Mouse (Mus musculus) liver, embryonic 15.5 days (tissue): ENCODE measurements around the gene Cidec. TPM values are rescaled to one million over a fixed set of nuclear protein-coding genes. Genes with fewer than 3 reads are reported as not detected.
A peak's percentile ranks its signal among the peaks of the same experiment; 100 is the strongest.

Source experiments
- ATAC-seq: fragments of 200-750 bp; cut with Nextera tagmentation; 2 replicates; pipeline ENCODE4 v1.8.0; 2017; ENCODE audit warnings: moderate number of reproducible peaks, mild to moderate bottlenecking, moderate library complexity; ENCODE audit not compliant: insufficient read depth
- H3K27ac ChIP-seq: fragments of 300-500 bp; sonication (generic); replicated peaks from 2 replicates; pipeline ENCODE4 v1.5.1; 2015; ENCODE audit warnings: mild to moderate bottlenecking, inconsistent platforms
- H3K27me3 ChIP-seq: fragments of 300-500 bp; sonication (generic); 2 replicates; pipeline ENCODE4 v1.6.1; 2015; ENCODE audit warnings: mild to moderate bottlenecking, inconsistent platforms
- H3K36me3 ChIP-seq: fragments of 300-500 bp; sonication (generic); replicated peaks from 2 replicates; pipeline ENCODE4 v1.6.1; 2015; ENCODE audit warnings: moderate library complexity, mild to moderate bottlenecking, inconsistent platforms
- H3K4me1 ChIP-seq: fragments of 300-500 bp; sonication (generic); replicated peaks from 2 replicates; pipeline ENCODE4 v1.6.1; 2015; ENCODE audit warnings: inconsistent platforms
- H3K4me2 ChIP-seq: fragments of 300-500 bp; sonication (generic); 2 replicates; pipeline ENCODE4 v1.6.1; 2015; ENCODE audit warnings: moderate library complexity, mild to moderate bottlenecking, inconsistent platforms
- H3K4me3 ChIP-seq: fragments of 300-500 bp; sonication (generic); replicated peaks from 2 replicates; pipeline ENCODE4 v1.5.1; 2015; ENCODE audit warnings: mild to moderate bottlenecking, inconsistent platforms
- H3K9ac ChIP-seq: fragments of 300-500 bp; sonication (generic); 2 replicates; pipeline ENCODE4 v1.6.1; 2015; ENCODE audit warnings: moderate library complexity, mild to moderate bottlenecking, inconsistent platforms
- H3K9me3 ChIP-seq: fragments of 300-500 bp; sonication (generic); replicated peaks from 2 replicates; pipeline ENCODE4 v1.6.1; 2016; ENCODE audit warnings: inconsistent platforms
- WGBS: fragments of 180-500 bp; shearing (Covaris S2); methylation state at CpG from one replicate; pipeline ENCODE4 v1.1.7; 2015; ENCODE audit warnings: mixed read lengths; ENCODE audit not compliant: insufficient replicate concordance; 5-methylcytosine and 5-hydroxymethylcytosine counted together
- polyA plus RNA-seq: library from polyadenylated mRNA; unstranded; fragments of >200 nt; fragmentation: Nextera tagmentation; extraction: Ambion mirVana; gene quantifications from 2 replicates; pipeline ENCODE4 v1.2.1, GENCODE M21; 2015

Gene Cidec
- polyA plus RNA-seq, 1 experiment from 2014 or later = not detected

GRCm38 (mm10) chr6:113406683-113407082 is 28.9 kb downstream of the Cidec start:
- H3K9ac ChIP-seq = no peak overlapping the region
- no peaks in the 10 kb centered on the region for H3K27me3 ChIP-seq
- ATAC-seq = no peak
- H3K4me3 ChIP-seq = no peak overlapping the region
- 0 out of 2 replicates have a peak, but pooled peaks cover 7% of the 10 kb centered on the region for H3K4me1 ChIP-seq
- no peak overlapping the region for H3K4me2 ChIP-seq
- H3K9me3 ChIP-seq = no peaks in the 10 kb centered on the region
- no peaks in the 10 kb centered on the region for H3K36me3 ChIP-seq
- WGBS = 78% methylated on average over 9 of the region's 9 CpGs
- no peak overlapping the region for H3K27ac ChIP-seq

GRCm38 (mm10) chr6:113405483-113405882 is 30.1 kb downstream of the Cidec start:
- 0 out of 2 replicates have a peak, but pooled peaks cover 7% of the 10 kb centered on the region for H3K4me1 ChIP-seq
- H3K36me3 ChIP-seq = no peaks in the 10 kb centered on the region
- H3K9ac ChIP-seq = no peak overlapping the region
- no peaks in the 10 kb centered on the region for H3K27me3 ChIP-seq
- no peak for ATAC-seq
- no peaks in the 10 kb centered on the region for H3K9me3 ChIP-seq
- no peak overlapping the region for H3K4me3 ChIP-seq
- 65% methylated on average over 6 of the region's 6 CpGs for WGBS
- no peak overlapping the region for H3K27ac ChIP-seq
- no peak overlapping the region for H3K4me2 ChIP-seq

GRCm38 (mm10) chr6:113404649-113405448 is 30.7 kb downstream of the Cidec start:
- Histone ChIP-seq H3K36me3 (no peaks in the 10 kb centered on the region), H3K4me1 (0 out of 2 replicates have a peak, but pooled peaks cover 7% of the 10 kb centered on the region), H3K27ac (no peak overlapping the region), H3K27me3 (no peaks in the 10 kb centered on the region), H3K4me2 (no peak overlapping the region), H3K9me3 (no peaks in the 10 kb centered on the region), H3K4me3 (no peak overlapping the region), H3K9ac (no peak overlapping the region)
- ATAC-seq = no peak
- 66% methylated on average over 12 of the region's 12 CpGs for WGBS

GRCm38 (mm10) chr6:113402094-113402493 is 33.5 kb downstream of the Cidec start:
- H3K9ac ChIP-seq = no peak overlapping the region
- ATAC-seq = no peak
- H3K9me3 ChIP-seq = no peaks in the 10 kb centered on the region
- H3K27ac ChIP-seq = no peak overlapping the region
- H3K4me2 ChIP-seq = no peak overlapping the region
- no peak overlapping the region for H3K4me3 ChIP-seq
- no peaks in the 10 kb centered on the region for H3K36me3 ChIP-seq
- H3K4me1 ChIP-seq = 0 out of 2 replicates have a peak, but pooled peaks cover 7% of the 10 kb centered on the region
- 79% methylated on average over 13 of the region's 13 CpGs for WGBS
- H3K27me3 ChIP-seq = no peaks in the 10 kb centered on the region

- 70% methylated on average over 10 of the region's 10 CpGs for WGBS
- H3K36me3 ChIP-seq = peaks cover 11% of the 10 kb centered on the region; the same call in 1 of the 2 replicates
- H3K27ac ChIP-seq = no peak overlapping the region
- peaks cover 20% of the 10 kb centered on the region for H3K27me3 ChIP-seq
- no peak for ATAC-seq
- H3K9ac ChIP-seq = no peak overlapping the region
- H3K9me3 ChIP-seq = no peaks in the 10 kb centered on the region
- H3K4me2 ChIP-seq = no peak overlapping the region
- H3K4me1 ChIP-seq = peaks cover 14% of the 10 kb centered on the region
- no peak overlapping the region for H3K4me3 ChIP-seq
Observed at GRCm38 (mm10) chr6:113396270-113397030, 39.1 kb downstream of the Cidec start.

GRCm38 (mm10) chr6:113395501-113395900 is 40.1 kb downstream of the Cidec start:
- WGBS = 85% methylated on average over 6 of the region's 6 CpGs
- Histone ChIP-seq H3K9me3 (no peaks in the 10 kb centered on the region), H3K9ac (no peak overlapping the region), H3K4me1 (peaks cover 15% of the 10 kb centered on the region), H3K4me2 (no peak overlapping the region), H3K27ac (no peak overlapping the region), H3K36me3 (peaks cover 20% of the 10 kb centered on the region), H3K27me3 (peaks cover 22% of the 10 kb centered on the region), H3K4me3 (no peak overlapping the region)
- no peak for ATAC-seq

- Histone ChIP-seq H3K36me3 (peaks cover 27% of the 10 kb centered on the region), H3K9me3 (no peaks in the 10 kb centered on the region), H3K27ac (no peak overlapping the region), H3K9ac (no peak overlapping the region), H3K4me1 (peaks cover 15% of the 10 kb centered on the region), H3K27me3 (peaks cover 22% of the 10 kb centered on the region), H3K4me2 (no peak overlapping the region), H3K4me3 (no peak overlapping the region)
- no peak for ATAC-seq
- WGBS = 82% methylated on average over 11 of the region's 11 CpGs
Observed at GRCm38 (mm10) chr6:113394811-113395210, 40.7 kb downstream of the Cidec start.

- H3K36me3 ChIP-seq = peaks cover 36% of the 10 kb centered on the region
- 67% methylated on average over 6 of the region's 6 CpGs for WGBS
- H3K4me1 ChIP-seq = peaks cover 15% of the 10 kb centered on the region
- H3K27ac ChIP-seq = no peak overlapping the region
- H3K27me3 ChIP-seq = peaks cover 22% of the 10 kb centered on the region
- no peak overlapping the region for H3K9ac ChIP-seq
- ATAC-seq = no peak
- H3K4me2 ChIP-seq = no peak overlapping the region
- H3K9me3 ChIP-seq = no peaks in the 10 kb centered on the region
- no peak overlapping the region for H3K4me3 ChIP-seq
Observed at GRCm38 (mm10) chr6:113393951-113394350, 41.6 kb downstream of the Cidec start.

- Histone ChIP-seq H3K4me3 (peak overlapping the region; percentile 36), H3K9me3 (no peaks in the 10 kb centered on the region), H3K27me3 (peaks cover 22% of the 10 kb centered on the region), H3K27ac (no peak overlapping the region), H3K36me3 (peaks cover 50% of the 10 kb centered on the region), H3K4me2 (peak overlapping the region; percentile 68), H3K4me1 (peaks cover 15% of the 10 kb centered on the region), H3K9ac (no peak overlapping the region)
- WGBS = 5% methylated on average over 51 of the region's 51 CpGs
- ATAC-seq = peak; percentile 52; the same call in 1 of the 2 replicates
Observed at GRCm38 (mm10) chr6:113392387-113393071, 43.0 kb downstream of the Cidec start.

- no peak for ATAC-seq
- Histone ChIP-seq H3K4me1 (peaks cover 15% of the 10 kb centered on the region), H3K27ac (no peak overlapping the region), H3K9me3 (no peaks in the 10 kb centered on the region), H3K27me3 (peaks cover 22% of the 10 kb centered on the region), H3K36me3 (peaks cover 55% of the 10 kb centered on the region), H3K4me3 (peak overlapping the region; percentile 36), H3K9ac (no peak overlapping the region), H3K4me2 (peak overlapping the region; percentile 68)
- WGBS = 14% methylated on average over 10 of the region's 10 CpGs
Observed at GRCm38 (mm10) chr6:113392015-113392386, 43.6 kb downstream of the Cidec start.

- H3K4me3 ChIP-seq = no peak overlapping the region
- no peak overlapping the region for H3K4me2 ChIP-seq
- H3K27ac ChIP-seq = no peak overlapping the region
- WGBS = 77% methylated on average over 3 of the region's 3 CpGs
- H3K36me3 ChIP-seq = peaks cover 67% of the 10 kb centered on the region
- H3K4me1 ChIP-seq = peaks cover 15% of the 10 kb centered on the region
- H3K9ac ChIP-seq = no peak overlapping the region
- H3K9me3 ChIP-seq = no peaks in the 10 kb centered on the region
- ATAC-seq = no peak
- peaks cover 22% of the 10 kb centered on the region for H3K27me3 ChIP-seq
Observed at GRCm38 (mm10) chr6:113390715-113391114, 44.8 kb downstream of the Cidec start.
